Mouse (Mus musculus) R1 (cell line): ENCODE data around the gene Zdhhc19.
A peak's percentile ranks its signal among the peaks of the same experiment; 100 is the strongest.

Experiments used
- DNase-seq: peaks from one replicate; pipeline ENCODE4 v3.0.0-alpha.2; 2018; ENCODE audit warnings: low read depth, low spot score

Zdhhc19 gene

GRCm38 (mm10) chr16:32608712-32609400, 112.8 kb downstream of the Zdhhc19 start, which contains the start of gene Tfrc:
Gene Tfrc (plus strand): TSS chr16:32608920.
- DNase-seq, result peak; percentile 100

- DNase-seq, result peak; percentile 67
These were observed 113.3 kb downstream of the Zdhhc19 start for GRCm38 (mm10) chr16:32609401-32609779.

- no peak for DNase-seq
These were observed 114.6 kb downstream of the Zdhhc19 start for GRCm38 (mm10) chr16:32610460-32611255.
